Mouse (Mus musculus): Measurements from ENCODE around the gene Ttc27.

Ttc27 gene

DNA sequence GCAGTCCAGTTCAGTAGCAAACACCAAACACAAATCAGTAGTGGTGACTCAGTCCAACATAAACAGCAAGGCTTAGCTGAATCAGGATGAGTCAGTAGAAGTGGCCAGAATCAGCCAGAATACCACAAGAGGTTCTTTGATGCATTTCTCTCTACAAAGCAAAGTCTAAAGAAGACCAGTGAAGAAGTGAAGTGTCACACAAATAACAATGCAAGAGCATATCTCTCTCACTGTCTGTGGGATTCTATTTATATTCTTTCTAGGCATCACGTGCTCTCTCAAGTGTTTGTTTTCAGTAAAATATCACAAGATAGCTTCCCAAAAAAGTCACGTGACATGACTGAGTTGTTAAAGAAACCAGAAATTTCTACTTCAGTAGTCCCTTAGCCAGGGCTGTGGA is 102.2 kb downstream of the Ttc27 start:
- no peak for DNase-seq (ENCODE audit: low spot score)

DNA sequence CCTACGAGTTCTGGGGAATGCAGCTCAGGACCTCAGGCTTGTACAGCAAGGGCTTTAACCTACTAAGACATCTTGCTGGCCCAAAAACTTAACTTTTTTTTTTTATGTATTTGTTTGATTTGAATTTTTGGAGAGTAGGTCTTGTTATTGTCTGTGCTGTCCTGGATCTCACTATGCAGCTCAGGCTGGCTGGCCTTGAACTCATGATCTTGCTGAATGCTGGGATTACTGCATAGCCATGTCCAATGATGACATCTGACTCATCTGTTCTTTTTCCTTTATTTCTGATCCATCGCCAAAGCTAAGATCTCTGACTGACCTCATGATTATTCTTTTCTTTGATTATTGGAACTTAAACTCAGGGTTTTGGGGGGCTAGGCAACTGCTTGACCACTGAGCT is 113.3 kb downstream of the Ttc27 start:
- DNase-seq (ENCODE audit: low spot score), result no peak

DNA sequence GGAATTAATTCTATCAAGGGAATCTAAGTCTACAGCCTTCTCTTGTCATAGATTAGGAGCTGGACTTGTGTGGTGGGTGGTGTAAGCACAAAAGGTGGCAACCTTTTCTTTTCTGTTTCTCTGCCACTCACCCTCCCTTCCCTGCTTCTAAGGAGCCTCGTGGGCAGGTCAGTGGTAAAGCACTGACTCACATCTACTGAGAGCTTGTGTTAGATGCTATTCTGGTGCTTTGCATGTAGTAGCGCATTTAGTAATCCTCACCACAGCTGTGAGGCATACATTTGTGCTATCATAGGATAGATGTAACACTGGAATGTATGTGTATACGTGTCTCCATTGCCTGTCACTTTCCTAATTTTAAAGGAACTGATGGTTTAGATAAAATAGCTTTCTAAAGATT is 124.2 kb downstream of the Ttc27 start:
- no peak for DNase-seq (ENCODE audit: low spot score)

DNA sequence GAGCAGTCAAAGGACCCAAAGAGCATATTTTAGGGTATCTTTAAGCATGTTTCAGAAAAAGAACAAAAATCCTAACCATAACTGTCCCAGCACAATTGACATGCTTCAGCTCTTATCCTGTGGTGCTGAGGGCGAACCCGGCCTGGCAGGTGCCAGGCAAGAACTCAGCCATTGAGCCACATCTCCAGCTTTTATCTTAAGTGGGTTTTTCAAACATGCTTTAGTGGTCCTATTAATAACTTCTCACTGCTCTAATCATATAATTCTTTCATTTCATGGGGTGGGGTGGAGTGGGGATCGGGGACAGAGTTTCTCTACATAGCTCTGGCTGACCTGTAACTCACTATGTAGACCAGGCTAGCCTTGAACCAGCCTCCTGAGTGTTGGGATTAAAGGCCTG is 125.1 kb downstream of the Ttc27 start:
- DNase-seq (ENCODE audit: low spot score), result no peak

DNA sequence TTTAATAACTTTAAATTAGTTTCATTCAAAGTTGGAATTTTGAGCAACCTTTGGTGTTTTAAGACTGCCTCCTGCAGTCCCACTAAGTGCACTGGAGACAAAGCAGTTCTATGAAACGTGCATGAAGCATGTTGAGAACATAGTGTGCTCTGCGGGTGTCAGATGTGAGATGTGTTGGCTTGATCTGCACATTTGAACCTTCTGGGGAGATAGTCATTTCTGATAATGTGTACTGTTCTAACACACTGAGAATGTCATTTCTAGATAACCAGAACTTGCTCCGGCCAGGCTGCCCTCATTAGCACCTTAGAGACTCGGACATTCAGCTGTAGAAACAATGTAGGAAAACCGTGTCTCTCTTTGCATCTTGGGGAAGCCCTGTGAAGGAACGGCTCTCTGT is 126.0 kb downstream of the Ttc27 start:
- no peak for DNase-seq (ENCODE audit: low spot score)

DNA sequence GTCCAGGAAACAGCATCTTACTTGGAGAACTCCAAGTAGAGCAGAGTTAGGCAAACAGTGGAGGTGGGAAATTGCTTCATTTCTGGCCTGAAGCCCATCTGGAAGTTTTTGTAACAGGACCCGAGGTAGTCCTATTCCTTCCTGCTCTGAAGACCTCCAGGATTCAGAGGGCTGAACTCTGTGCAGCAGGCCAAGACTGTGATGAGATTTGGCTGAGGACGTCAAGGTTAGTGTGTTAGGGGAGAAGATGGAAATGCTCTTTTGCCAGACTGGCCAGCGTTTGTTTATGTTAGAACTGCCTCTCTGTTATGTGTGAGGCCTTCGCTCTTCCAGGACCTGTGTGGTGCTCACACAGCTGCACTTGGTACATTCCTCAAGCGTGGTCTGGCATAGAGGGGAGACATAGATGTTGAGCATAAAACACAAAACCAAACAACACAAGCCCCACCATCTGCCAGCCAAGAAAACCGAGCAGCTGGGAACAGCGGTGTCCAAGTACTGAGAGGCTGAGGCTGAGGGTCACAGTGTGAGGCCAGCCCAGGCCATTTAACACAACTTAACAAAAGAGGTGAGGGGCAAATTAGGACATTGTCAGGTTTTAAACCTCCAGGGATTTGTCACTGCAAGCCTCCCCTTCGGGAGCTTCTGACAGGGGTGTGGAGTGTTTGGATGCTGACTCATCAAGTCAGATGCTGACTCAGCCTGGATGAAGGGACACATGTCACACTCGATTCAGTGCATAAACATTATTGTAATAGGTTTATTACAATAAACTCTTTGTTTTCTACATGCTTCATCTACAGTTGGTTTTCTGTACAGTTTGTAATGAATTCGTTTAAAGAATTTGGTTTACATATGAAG is 128.7 kb downstream of the Ttc27 start:
- no peak for DNase-seq (ENCODE audit: low spot score)

DNA sequence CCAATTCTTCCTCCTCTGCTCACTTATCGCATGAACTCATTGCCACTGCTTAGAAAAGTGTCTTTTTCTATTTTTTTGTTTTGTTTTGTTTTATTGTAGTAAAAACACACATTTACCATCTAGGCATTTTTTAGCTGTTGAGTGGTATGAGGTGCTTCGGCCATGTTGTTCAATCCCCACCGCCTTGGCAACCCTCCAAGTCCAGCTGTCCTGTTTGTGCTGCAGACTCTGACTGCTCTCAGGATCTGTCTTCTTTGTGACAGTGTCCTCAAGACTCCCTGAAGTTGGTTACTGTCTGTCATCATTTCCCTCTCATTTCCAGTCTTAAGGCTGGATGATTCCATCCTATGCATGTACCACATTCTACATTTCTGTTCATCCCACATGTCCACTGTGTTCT is 132.7 kb downstream of the Ttc27 start:
- no peak for DNase-seq (ENCODE audit: low spot score)

DNA sequence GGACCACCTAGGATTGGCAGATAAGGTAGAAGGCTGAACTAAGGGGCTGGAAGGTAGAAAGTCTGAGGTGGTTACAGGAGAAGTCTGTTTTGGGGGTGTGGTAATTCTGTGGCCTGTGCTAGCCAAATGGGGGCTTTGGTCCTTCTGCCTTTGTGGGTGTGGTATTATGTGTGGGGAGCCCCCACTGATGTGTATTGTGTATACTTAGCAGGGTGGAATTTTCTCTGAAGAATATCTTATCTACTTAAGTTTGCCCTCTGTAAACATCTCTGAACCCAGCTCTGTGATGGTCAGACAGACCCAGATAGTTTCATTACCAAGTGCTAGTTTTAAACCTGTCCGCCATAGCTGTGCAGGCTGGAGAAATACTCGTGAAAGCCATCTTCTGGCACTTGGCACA is 141.8 kb downstream of the Ttc27 start:
- DNase-seq (ENCODE audit: low spot score), result no peak

DNA sequence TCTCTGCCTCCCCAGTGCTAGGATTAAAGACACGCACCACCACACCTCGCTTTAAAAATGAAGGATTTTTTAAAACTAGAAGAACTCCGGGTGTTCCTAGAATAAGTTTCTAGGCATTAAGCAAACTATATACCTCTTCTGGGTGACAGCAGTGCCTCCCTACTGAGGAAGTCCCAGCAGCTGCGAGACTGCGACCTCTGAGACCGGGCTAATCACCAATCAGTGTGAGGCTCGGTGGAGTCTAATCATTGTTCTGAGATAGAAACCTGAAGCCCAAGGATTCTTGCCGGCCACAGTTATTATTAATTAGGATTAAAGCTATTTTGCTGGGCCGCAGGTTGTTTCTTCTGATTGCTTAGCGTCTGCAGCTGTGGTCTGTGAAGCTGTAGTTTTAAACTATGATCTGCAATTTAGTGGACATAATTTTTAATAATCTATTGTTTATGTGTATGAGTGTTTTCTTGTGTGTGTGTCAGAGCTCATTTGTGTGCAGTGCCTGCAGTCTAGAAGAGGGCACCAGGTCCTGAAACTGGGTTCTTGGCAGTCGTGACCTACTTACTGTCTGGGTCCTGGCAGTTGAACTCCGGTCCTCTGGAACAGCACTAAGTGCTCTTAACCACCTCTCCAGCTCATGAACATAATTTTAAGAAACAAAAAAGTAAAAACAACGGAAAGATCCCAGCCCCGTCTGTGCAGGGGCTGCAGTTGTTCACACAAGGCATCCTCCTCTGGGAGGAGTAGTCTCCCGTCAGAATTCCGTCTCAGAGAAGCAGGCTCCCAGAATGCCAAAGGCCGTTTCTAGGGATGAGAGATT is 142.9 kb downstream of the Ttc27 start:
- no peak for DNase-seq (ENCODE audit: low spot score)

DNA sequence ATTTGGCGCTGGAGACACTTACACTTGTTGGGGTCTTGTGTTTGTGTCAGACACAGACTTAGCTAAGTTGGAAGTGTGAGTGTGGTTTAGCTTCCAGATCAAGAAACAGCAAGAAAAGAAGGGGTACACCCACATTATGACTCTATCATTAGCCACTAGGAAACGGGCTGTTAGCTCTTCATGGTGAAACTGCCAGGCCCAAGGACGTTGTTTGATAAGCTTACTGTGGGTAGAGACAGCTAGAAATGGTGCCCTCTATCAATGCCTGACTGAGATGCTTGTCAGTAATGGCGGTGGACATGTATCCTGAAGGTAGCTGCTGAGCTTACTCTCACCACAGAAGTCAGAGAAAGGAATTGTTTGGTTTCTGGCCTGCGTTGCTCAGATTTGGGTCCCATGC is 146.3 kb downstream of the Ttc27 start:
- DNase-seq (ENCODE audit: low spot score), result no peak

DNA sequence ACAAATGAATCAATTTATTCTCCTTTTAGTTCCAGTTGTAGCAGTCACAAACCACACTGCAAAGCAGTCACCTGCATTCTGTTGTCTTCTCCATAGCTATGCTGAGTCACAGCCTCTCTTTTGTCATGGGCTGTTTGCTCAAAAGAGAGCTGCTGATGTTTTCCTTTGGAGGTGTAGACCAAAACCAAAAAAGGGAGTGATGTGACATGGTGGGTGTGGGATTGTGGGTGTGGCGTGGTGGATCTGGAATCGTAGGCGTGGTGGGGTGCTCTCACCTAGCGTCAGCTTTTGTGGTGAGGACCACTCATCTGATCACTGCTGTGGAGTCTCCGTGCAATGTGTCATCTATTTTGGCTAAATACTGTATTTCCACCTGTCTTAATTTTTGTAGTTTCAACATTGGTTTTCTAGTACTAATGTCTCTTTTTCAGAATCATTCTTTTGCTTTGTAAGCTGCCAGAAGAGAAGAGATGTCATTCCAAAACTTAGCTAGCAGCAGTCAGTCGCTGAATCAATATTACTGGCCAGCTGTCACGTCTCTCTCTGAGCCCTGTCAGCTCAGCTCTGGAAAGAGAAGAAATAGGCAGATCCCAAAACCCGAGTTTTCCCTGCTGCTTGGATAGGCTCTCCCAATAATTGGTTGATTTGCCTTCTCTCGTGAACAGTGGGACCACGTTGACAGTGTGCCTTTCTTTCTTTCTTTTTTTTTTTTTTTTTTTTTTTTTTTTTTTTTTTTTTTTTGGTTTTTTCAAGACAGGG is 147.4 kb downstream of the Ttc27 start:
- no peak for DNase-seq (ENCODE audit: low spot score)

DNA sequence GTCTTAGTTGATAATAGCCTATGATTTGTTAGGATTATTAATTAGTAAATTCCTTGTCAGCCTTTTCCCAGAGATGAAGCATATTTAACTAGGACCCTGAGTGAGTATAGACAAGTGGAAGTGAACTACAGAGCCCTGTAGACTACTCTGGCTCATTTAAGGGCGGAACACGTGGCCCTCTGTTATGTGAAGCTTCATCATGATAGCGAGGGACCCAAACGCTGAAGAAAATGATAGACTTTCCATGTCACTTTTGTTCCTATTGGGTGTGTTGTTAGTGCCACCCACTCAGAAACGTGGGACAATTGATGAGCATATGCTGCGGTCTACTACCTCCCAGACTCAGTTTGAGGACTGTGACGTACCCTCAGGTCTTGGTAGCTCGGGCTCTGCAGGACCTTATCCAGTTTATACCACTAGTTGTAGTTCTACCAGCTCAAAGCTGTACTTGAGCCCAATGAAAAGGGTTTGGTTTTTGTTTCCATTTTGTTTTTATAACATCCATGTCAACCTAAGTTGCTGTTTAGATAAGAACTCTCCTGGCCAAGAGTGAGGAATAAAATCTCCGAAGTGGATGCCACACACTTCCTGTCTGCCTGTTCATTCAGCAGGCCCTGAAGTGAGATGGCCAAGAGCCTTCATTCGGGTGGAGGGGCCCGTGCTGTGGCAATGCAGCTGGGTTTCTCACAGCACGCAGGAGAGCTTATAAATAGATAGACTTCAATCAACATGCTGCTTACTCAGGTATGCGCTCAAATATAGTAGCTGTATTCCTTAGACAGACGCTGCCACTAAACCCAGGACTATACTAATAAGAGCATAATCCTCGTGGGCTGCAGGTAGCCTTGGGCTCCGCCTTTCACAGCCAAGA is 148.4 kb downstream of the Ttc27 start:
- DNase-seq (ENCODE audit: low spot score), result no peak

DNA sequence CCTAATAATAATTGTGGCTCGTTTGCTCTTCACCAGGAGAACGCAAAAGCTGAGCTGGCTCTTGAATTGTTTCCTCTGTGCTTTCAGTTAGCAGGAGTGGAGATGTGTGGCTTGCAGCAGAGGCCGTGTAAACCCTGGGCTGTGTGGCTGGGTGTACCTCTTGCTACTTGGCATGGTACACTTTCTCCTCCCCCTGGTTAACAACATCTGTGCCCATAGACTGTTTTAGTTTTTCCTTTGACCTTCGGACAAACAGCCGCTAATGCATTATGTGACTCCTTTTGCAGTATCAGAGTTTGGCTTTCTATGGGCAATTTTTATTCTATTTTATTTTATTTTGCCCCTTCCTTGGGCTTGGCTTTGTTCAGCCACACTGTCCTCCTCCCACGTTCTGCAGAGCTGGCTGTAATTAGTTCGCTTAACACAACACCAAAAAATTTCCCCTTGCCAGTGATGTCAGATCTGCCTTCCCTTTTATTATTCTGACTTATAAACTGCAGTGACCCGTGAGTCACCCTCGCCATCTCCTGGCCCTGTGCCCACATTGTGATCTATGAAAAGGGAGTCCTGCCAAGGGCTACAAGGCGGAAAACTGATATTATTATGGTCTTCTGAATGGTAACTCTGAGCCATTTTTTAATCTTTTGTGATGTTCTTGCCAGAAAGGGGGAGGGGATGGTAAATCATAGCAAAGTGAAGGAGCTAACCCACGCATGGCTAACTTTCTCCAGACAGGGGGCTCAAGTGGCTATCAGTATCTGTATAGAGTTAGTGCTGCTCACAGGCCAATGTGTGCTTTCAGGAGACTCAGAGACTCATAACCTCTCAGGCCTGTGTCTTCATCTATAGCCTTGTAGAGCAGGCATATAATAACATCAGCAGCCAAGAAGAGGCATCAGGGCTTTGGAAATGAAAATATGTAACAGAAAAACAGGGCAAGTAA is 149.3 kb downstream of the Ttc27 start:
- peak; percentile 76 for DNase-seq (ENCODE audit: low spot score)

DNA sequence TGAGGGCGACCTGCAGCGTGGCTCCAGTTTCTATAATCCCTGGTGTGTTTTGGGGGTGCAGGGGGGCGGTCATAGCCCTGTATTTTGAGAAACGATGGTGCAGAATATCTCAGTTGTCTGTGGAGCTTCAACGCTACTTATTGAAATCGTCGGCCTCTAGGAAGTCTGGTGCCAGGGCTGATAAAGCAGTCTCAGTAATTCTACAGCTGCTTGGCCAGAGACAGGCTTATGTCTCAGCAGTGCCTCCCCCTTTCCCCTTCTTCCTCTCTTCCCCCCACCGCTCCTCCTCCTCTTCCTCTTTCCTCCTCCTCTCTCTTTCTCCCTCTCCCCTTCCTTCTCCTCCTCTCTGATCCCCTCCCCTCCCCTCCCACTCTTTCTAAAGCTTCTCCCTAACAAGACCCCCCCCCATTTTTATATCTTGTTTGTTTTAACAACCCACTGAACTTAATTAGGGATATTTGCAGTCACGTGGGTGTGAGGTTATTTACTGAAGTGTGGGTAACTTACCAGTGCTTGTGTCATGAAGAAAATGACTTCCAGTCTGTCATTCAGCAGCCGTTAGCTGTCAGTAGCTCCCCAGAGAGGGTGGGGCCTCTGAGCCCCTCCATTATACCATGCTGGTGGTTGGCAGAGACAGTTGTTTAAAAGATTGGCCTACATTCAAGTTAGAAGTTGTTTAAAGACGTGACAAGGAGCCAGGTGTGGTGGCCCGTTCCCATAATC is 150.8 kb downstream of the Ttc27 start:
- no peak for DNase-seq (ENCODE audit: low spot score)

DNA sequence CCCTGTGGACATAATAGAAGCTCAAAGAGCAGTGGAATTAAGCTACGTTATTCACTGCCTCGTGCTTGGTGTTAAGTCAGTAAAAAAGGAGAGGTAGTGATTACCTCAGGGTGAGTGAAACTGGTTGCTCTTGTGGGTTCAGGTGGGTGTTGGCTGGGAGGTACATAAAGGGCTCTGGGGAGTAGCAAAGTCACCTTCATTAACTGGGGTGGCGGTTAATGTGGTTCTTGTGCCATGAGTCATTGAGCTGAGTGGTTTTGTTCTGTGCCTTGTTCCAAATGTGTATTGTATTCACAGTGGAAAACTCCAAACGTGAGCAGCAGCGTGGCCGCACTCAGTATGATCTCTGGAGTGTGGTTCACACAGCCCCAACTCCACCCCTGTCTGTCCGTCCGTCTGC is 152.0 kb downstream of the Ttc27 start:
- DNase-seq (ENCODE audit: low spot score), result no peak

DNA sequence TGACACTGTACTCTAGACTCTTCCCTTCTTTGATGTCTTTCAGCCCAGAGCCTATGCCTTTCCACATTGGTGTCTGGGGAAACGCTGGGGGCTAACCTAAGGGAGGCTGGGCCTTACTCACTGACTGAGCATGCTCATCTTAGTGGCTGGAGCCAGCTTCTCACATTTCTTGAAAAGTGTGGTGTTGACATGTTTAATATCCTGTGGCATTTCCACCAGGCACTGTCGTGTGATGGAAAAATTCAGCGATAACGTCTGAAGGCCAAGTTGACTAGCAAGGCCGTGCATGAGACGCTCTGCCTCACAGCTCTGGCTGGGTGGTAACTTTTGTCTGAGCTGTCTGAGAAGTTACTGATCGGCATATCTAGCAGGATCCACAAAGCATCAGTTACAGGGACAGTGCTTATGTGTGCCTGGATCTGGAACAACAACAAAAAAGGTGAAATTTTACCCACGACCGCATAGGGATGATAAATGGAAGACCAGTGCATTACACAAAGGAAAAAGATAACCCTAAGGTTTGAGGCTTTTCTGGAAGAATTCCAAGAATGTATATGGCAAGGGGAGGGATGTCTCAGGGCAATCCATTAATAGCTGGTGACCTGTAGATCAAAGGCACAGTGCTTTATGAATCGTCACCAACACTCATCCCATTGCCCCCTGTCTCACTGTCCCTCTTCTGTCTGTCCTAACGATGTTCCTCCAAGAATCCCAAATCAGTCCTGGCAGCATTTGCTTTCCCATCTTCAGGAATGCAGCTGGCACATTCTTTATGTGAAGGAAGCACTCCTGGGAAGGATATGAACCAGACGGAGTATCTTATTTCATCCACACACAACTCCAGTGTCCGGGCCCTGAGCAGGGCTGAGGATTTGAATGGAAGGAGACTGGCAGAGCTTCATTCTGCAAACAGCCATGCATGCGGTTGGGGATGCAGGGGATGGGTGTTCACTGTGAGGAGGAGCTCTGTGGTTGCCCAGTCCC is 152.9 kb downstream of the Ttc27 start:
- DNase-seq (ENCODE audit: low spot score), result no peak

DNA sequence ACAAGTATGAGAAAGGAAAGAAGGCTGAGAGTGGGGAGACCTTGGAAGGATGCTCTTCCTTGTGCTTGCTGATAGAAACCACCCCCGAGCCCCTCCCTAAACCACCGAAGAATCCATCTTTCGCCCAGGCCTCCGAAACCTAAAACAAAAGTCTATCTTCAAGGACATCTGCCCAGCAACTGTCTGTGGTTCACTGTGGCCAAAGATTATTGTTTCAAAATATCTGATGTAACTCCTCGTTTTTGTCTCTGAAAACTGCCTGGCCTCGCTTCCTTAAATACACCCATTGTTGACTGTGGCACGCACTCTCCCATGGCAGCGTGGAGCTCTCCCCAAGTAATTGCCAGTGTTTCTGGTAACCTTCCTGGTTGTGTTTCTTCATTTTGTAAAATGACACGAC is 155.0 kb downstream of the Ttc27 start:
- no peak for DNase-seq (ENCODE audit: low spot score)

DNA sequence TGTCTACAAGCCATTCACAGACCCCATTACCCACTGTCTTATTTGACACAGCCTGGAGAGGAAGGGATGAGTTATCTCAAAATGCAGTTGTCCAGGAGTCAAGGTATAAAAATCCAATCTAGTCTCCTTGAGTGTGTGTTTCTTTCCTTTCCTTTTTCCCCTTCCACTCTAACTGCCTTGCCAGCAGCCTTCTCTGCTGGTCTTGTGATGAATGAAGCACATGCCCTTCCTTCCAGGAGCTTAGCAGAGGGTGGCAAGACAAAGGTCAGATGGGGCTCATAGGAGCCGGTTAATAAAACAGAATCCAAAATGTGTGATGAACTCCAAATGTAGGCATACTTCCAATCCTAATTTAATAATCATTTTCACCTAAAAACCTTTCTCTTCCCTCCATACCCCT is 156.2 kb downstream of the Ttc27 start:
- no peak for DNase-seq (ENCODE audit: low spot score)

DNA sequence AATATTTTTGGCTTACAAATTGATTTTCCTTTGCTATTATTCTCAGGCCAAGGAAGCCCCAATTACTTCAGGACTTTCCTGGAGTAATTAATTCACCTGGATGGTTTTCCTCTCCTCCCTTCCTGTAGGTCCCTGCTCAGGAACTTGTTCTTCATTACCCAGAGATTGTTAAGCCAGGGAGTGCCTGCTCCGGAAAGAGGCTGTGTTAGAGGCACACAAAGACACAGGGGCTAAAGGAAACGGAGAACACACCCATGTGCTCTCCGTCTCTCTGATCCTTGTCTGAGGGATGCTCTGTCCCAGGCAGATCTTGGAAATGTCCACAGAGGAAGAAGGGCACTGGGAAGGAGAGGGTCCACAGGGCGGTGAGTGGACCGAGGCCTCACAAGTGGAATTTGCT is 158.2 kb downstream of the Ttc27 start:
- DNase-seq (ENCODE audit: low spot score), result no peak
